Mouse (Mus musculus) embryo, embryonic 9.5 days (tissue): ENCODE measurements around the gene Rpl26.
A peak's percentile ranks its signal among the peaks of the same experiment; 100 is the strongest.
"Not testable (repeated sequence)": the region's sequence is repeated elsewhere in the genome, so short reads cannot be mapped to it uniquely, and the experiment has no call there.

ENCODE experiments used
- DNase-seq: peaks from one replicate; pipeline ENCODE4 v3.0.0-alpha.2; 2017; ENCODE audit errors: extremely low spot score

The Rpl26 gene

GRCm38 (mm10) chr11:68914566-68914965 is 13.2 kb downstream of the Rpl26 start:
- DNase-seq: no peak

GRCm38 (mm10) chr11:68923191-68923590 is 21.8 kb downstream of the Rpl26 start:
- no peak for DNase-seq

GRCm38 (mm10) chr11:68924749-68925148 is 23.4 kb downstream of the Rpl26 start:
- DNase-seq: no peak

- no peak for DNase-seq
These were observed 25.6 kb downstream of the Rpl26 start, which contains the start of gene Odf4 for GRCm38 (mm10) chr11:68926981-68927380. Odf4 (minus strand) TSS chr11:68927081.

- DNase-seq: no peak
These were observed 28.6 kb downstream of the Rpl26 start for GRCm38 (mm10) chr11:68929947-68930346.

- no peak for DNase-seq
These were observed 32.6 kb downstream of the Rpl26 start for GRCm38 (mm10) chr11:68933885-68934507.

- not testable (repeated sequence) for DNase-seq
These were observed 35.6 kb downstream of the Rpl26 start for GRCm38 (mm10) chr11:68936951-68937350.

GRCm38 (mm10) chr11:68939451-68940304 is 38.3 kb downstream of the Rpl26 start:
- DNase-seq: peak; percentile 90

GRCm38 (mm10) chr11:68940516-68940915 is 39.1 kb downstream of the Rpl26 start:
- DNase-seq: no peak

- no peak for DNase-seq
These were observed 41.3 kb downstream of the Rpl26 start for GRCm38 (mm10) chr11:68942731-68943130.

GRCm38 (mm10) chr11:68945245-68945644 is 43.9 kb downstream of the Rpl26 start:
- DNase-seq: no peak

- no peak for DNase-seq
These were observed 44.6 kb downstream of the Rpl26 start for GRCm38 (mm10) chr11:68946001-68946400.

GRCm38 (mm10) chr11:68946806-68947440 is 45.5 kb downstream of the Rpl26 start:
- no peak for DNase-seq

GRCm38 (mm10) chr11:68947542-68947993 is 46.2 kb downstream of the Rpl26 start:
- no peak for DNase-seq

- peak; percentile 14 for DNase-seq
These were observed 52.5 kb downstream of the Rpl26 start for GRCm38 (mm10) chr11:68953903-68954302.

GRCm38 (mm10) chr11:68954408-68954807 is 53.0 kb downstream of the Rpl26 start:
- DNase-seq: peak; percentile 33

GRCm38 (mm10) chr11:68955473-68955872 is 54.1 kb downstream of the Rpl26 start:
- no peak for DNase-seq

- DNase-seq: no peak
These were observed 54.7 kb downstream of the Rpl26 start for GRCm38 (mm10) chr11:68956107-68956506.
